Mouse (Mus musculus): ENCODE results near the gene Gabrg3. TPM values are rescaled to one million over a fixed set of nuclear protein-coding genes. Genes with fewer than 3 reads are reported as not detected.

Gabrg3 gene
- total RNA-seq (2021) = 10 to 100 TPM; 12.4 to 14.3 TPM
- long read RNA-seq, partial matches to known transcripts = 2 of 5 reads
- long read RNA-seq, other reads (novel, unspliced or antisense) = 3 of 5 reads

DNA sequence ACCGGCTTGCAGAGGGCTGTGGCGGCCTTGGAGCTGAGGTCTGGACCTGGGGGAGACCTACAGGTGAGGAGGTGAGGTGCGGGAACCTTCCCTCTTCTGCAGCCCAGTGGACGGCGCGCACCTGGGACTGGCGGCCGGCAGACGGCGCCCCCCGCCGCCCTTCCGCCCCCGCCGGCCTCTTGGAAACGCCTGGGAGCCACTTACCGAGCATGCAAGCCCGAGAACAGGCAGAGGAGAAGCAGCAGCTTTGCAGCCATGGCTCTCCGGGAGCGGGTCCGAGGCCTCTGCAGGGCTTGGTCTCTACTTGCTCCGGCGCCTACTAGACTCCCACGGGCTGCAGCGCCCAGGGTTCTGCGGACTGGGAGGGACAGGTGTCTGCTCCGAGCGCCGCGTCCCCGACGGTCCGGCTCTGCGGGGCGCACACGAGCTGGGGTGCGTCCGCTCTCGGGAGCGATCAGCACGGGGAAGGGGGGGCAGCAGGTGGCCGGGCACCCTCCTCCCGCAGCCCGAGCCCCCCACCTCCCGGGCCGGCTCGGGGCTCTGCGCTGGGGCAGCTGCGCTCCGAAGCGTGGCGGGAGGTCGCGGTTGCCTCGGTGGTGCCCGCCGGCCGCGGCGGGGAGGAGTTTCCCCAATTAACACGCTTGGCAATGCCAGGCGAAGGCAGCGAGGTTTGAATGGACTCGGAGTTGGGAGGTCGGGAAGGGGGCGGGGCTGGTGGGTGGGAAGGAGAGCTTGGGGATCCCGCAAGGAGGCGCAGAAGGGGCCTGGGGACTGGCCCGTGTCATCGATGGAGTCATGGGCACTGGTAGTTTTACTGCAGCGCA, at the start of gene Gabrg3:
TSS of gene Gabrg3 (minus strand) at position 672 of the 824 bp plus-strand sequence.
- DNase-seq (ENCODE audit: low spot score in 2 of 2) = peak in 1 of 2 experiments; percentile 36

- no peak for DNase-seq (ENCODE audit: low spot score in 2 of 2)
Observed at GRCm38 (mm10) chr7:57422675-57423074, 35.7 kb upstream of the Gabrg3 start.

GRCm38 (mm10) chr7:57421044-57421443, 34.1 kb upstream of the Gabrg3 start:
- no peak for DNase-seq (ENCODE audit: low spot score in 2 of 2)

- DNase-seq (ENCODE audit: low spot score in 2 of 2) = no peak
Observed at GRCm38 (mm10) chr7:57419392-57419791, 32.4 kb upstream of the Gabrg3 start, which contains the start of gene Gabrb3. TSS of gene Gabrb3 (plus strand) at chr7:57419692.

DNA sequence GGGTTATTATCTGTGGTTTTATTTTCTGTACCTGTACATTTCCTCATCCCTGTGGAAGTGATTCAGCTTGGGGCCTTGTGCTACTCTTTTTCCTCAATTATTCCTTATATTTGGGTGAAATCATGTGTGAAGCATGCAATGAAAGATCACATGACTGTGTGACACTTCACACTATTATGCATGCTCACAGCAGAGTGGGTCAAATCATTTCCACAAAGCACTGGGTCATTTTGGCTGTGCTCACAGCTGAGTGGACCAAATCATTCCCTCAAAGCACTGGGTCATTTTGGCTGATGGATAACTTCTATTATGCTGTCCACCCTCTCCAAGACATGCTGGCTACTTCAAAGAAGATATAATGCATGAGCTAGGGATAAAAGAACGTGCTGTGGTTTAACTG, 25.9 kb upstream of the Gabrg3 start:
- DNase-seq (ENCODE audit: low spot score in 2 of 2) = no peak

DNA sequence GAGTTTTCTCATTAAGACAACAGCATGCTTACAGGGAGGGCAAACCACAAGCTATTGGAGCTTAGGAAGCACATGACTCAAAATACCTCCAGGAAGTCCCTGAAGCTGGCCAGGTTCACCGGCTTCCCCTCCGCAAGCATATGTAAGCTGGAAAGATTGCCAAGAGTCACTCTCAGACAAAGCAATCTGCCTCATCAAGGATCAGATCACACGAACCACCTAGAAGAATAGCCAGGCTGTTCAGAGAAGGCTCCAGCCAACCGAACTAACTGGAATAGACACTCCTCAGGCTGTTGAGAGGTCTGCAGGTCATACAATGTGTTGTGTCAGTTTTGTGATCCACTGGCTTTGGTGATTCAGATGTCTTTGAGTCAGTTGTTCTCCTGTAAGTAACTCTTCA, 24.2 kb upstream of the Gabrg3 start:
- DNase-seq (ENCODE audit: low spot score in 2 of 2) = no peak

GRCm38 (mm10) chr7:57393551-57393950, 6.6 kb upstream of the Gabrg3 start:
- DNase-seq (ENCODE audit: low spot score in 2 of 2) = no peak

DNA sequence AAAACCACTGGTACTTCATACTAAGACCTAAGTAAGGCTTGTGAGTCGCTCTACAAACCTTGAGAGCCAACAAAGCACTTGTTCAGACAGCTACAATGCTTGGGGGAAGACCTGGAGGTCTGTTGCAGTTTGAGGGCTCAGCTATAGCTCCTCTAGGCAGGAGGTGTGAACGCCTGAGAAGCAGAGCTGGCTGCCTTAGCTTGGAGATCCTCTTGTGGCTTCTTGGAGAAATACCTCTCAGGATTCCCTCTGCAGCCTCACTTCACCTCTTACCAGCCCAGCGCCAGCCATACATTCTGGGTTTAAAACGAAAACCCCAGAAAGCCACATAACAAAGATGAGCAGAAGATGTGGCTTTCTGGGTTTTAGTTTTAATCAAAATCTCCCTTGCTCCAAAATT, 3.1 kb upstream of the Gabrg3 start:
- DNase-seq (ENCODE audit: low spot score in 2 of 2) = peak in 1 of 2 experiments; percentile 17

- DNase-seq (ENCODE audit: low spot score in 2 of 2) = no peak
Observed at GRCm38 (mm10) chr7:57387341-57387654, 310 bp upstream of the Gabrg3 start.

GRCm38 (mm10) chr7:57384112-57384511, 2.9 kb downstream of the Gabrg3 start:
- DNase-seq (ENCODE audit: low spot score in 2 of 2) = peak in 1 of 2 experiments; percentile 69

DNA sequence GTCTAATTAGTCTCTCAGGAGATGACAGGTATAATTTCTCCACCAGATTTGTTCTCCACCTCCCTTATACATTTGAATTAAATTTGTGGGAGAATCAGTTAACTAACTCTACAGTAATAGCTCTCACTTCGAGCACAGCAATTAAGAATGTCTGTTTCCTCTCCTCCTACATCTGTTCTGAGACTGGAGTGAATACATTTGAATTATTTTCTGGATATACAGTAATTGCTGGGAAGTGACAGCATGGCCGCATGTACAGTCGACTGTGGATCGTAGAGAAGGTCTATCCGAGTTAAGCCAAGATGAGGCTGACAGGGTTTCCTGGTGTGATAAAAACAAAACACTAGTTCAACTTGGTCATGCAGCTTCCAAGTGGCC, 21.0 kb downstream of the Gabrg3 start:
- DNase-seq (ENCODE audit: low spot score in 2 of 2) = no peak

DNA sequence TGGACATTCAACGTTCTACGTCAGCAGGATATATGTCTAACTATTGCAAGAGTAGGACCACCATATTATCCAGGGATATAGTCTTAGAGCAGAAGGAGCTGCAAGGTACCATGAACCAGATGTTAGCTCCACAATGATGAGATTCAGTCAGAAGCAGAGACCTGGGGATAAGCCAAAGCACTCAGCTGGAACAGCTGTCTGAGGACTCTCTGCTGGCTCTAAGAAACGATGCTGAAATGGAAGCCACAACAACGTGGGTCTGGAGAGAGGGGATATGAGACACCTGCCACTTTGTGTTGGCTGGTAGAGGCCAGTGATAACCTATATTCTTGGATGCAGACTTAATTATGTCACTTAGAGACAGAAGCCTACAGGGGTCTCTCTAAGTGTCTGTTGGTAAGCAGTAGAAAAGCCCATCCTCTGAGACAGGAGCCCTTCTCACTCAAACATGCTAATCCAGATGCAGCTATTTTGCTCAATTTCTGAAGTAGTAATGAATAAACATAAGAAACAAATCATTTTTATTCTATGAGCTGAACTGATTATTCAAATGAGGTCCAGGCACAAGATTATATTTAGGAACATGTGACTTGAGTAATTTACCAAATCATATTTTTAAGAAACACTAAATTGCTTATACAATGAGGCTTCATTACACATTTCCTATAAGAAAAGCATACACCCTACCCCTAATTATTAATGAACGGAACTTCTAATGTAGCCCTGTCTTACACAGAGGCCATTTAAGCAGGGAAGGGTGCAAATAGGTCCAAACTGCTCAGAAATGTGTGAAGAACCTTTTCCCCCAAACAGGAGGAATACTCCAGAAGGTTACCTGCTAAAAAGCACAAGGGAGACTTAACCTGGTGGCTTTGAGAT, 21.6 kb downstream of the Gabrg3 start:
- DNase-seq (ENCODE audit: low spot score in 2 of 2) = no peak

GRCm38 (mm10) chr7:57363812-57364211, 23.2 kb downstream of the Gabrg3 start:
- DNase-seq (ENCODE audit: low spot score in 2 of 2) = no peak

GRCm38 (mm10) chr7:57357871-57358540, 29.0 kb downstream of the Gabrg3 start:
- DNase-seq (ENCODE audit: low spot score in 2 of 2) = no peak

DNA sequence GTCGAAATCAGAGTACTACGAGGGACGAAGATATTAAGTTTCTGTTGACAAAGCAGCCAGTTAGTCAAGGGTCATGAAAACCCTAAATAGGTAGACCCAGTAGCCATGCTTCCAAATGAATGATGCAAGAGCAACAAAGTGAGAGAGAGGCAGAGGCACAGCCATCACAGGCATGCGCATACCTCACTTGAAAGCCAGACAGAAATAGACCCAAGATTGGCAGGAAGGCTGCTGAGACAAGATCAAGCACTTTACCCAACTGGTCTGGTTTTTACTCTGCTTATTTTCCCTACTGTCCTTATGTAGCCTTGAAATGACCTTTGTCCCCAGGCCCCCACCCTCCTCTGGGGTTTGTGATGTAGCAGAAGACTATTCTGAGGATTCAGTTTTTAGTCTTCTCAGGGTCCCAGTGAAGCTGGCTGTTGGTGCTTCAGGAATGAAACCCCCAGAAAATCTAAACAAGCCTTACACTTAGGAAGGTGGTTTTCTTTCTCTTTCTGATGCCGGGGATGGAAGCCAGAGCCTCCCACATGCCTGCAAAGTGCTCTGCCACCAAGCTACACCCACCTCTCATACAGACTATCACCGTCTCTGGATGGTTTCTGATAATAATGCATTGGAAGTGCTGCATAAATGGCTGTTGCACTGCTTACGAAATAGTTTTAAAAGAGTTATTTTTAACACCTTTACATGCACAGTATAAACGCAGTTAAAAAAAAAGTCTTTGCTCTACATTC, 30.3 kb downstream of the Gabrg3 start:
- peak in 1 of 2 experiments; percentile 59 for DNase-seq (ENCODE audit: low spot score in 2 of 2)

GRCm38 (mm10) chr7:57348774-57349173, 38.2 kb downstream of the Gabrg3 start:
- DNase-seq (ENCODE audit: low spot score in 2 of 2) = no peak

DNA sequence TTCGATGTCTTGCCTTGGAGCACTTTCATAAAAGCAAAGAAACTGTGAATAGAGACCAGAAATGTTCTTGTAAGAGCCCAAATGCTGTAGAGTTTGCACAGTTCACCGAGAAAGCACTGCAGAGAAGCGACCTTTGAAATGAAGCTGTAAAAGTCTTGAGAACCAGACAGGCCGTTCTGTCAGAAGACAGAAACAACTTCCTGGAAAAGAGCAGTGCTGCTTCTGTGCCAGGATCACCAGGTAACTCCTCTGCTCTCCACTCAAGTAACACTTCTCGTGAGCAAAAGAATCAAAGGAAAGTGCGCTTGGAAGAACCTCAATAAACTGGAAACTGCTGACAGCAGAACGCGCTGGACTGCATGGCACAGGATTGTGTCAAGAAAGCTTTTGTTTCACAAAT, 45.1 kb downstream of the Gabrg3 start:
- no peak for DNase-seq (ENCODE audit: low spot score in 2 of 2)

DNA sequence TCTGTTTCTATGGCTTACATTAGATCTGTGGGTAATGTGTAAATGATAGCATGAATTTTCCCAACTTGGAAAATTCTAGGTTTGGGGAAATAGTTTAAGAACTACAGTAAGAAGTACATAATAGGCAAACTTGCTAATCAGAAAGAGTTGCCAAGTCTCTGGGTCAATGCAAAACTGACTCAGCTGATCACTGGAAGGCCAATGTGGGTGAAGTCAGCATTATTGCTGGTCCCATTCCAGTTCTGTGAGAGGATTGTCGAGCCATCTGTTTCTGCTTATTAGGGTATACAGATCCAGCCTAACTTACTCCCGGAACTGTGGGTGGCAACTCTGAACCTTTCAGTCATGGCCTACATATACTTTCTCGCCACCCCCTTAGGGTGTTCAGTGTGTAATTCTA, 55.8 kb downstream of the Gabrg3 start:
- peak in 1 of 2 experiments; percentile 41 for DNase-seq (ENCODE audit: low spot score in 2 of 2)

DNA sequence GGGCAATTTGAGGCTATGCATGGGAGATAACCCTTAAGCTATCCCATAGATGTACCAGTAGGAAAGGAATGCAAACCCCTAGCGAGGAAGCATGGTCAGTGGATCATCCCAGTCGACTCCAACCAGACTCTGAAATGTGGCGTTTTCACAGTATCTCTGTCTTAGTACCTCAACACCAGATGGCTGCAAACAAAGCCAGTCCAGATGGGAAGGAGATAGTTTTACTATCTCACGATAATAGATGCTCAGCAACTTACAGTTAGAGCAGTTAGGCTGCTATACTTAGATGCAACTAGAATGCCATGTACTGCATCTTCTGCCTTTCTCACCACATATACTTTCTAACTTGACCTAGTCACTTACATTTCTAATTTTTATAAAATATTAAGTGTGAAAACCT, 56.7 kb downstream of the Gabrg3 start:
- peak in 1 of 2 experiments; percentile 15 for DNase-seq (ENCODE audit: low spot score in 2 of 2)

GRCm38 (mm10) chr7:57324473-57324872, 62.5 kb downstream of the Gabrg3 start:
- DNase-seq (ENCODE audit: low spot score in 2 of 2) = peak in 1 of 2 experiments; percentile 25

DNA sequence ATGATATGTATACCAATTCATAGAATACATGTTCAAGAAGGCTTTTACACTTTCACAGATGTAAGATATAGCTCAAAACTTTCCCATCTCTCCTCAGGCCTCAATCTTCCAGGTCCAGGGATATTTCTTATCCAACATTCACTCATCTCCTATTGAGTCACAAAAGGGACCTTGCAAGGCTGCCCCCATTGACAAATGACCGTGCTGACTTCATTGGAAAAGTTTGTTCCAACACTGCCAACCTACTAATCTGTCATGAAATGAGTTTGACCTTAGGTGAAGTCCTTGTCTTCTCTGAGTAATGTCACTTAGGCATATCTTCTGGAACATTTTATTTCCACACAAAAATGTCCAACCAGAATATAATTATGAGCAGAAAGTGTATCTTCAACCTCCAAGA, 64.9 kb downstream of the Gabrg3 start:
- no peak for DNase-seq (ENCODE audit: low spot score in 2 of 2)

Data from layer of hippocampus, adult 18-20 months (tissue).